Mouse (Mus musculus): ENCODE results near the gene Tnfrsf25.

GRCm38 (mm10) chr4:152074548-152074947, 41.2 kb upstream of the Tnfrsf25 start:
- TF ChIP-seq CTCF (IDR thresholded peaks at IDR 0.05; ENCODE audit: low read depth, low read length) (no peak), POLR2AphosphoS5 (IDR thresholded peaks at IDR 0.05; ENCODE audit: insufficient replicate concordance, low read depth, low read length) (no peak), GATA1 (IDR thresholded peaks at IDR 0.05; ENCODE audit: borderline replicate concordance, low read length) (no peak), TAL1 (conservative IDR thresholded peaks at IDR 0.05; ENCODE audit: low read depth, low read length) (no peak), GATA2 (IDR thresholded peaks at IDR 0.05; ENCODE audit: borderline replicate concordance, low read depth, low read length) (no peak)
